Mouse (Mus musculus) cerebellum, adult 2 months (tissue): ENCODE measurements around the gene Nr1h2. TPM values are rescaled to one million over a fixed set of nuclear protein-coding genes. Genes with fewer than 3 reads are reported as not detected.
A peak's percentile ranks its signal among the peaks of the same experiment; 100 is the strongest.

ENCODE experiments used
- DNase-seq, 2 experiments: peaks; one replicate each; pipeline ENCODE4 v3.0.0; 2021
- H3K27ac ChIP-seq: fragments of 200-500 bp; 2 replicates; pipeline ENCODE4 v1.5.1; 2012; ENCODE audit warnings: low read length, control low read depth, inconsistent platforms; ENCODE audit not compliant: insufficient read depth
- H3K27me3 ChIP-seq: fragments of 200-500 bp; 2 replicates; pipeline ENCODE4 v1.6.1; 2012; ENCODE audit warnings: inconsistent platforms, mild to moderate bottlenecking, low read length, moderate library complexity; ENCODE audit not compliant: control insufficient read depth, insufficient read depth
- H3K4me1 ChIP-seq: fragments of 200-500 bp; 2 replicates; pipeline ENCODE4 v1.6.1; 2011; ENCODE audit warnings: low read length; ENCODE audit not compliant: control insufficient read depth, insufficient read depth
- H3K4me3 ChIP-seq: fragments of 200-500 bp; replicated peaks from 2 replicates; pipeline ENCODE3; 2011; ENCODE audit warnings: mild to moderate bottlenecking, low read depth, low read length, control low read depth; ENCODE audit not compliant: insufficient read depth
- CTCF ChIP-seq: fragments of 200-500 bp; IDR thresholded peaks from 2 replicates; pipeline ENCODE4 v1.5.1; 2011; ENCODE audit warnings: low read depth, mild to moderate bottlenecking, control low read depth, low read length, moderate library complexity, borderline replicate concordance; ENCODE audit not compliant: insufficient read depth
- POLR2A ChIP-seq: fragments of 200-500 bp; IDR thresholded peaks from 2 replicates; pipeline ENCODE4 v1.6.1; 2011; ENCODE audit warnings: low read length, control low read depth, borderline replicate concordance; ENCODE audit not compliant: insufficient read depth
- WGBS: fragments of 180-500 bp; shearing (Covaris S2); methylation state at CpG from one replicate; pipeline ENCODE4 v1.1.7; 2018; 5-methylcytosine and 5-hydroxymethylcytosine counted together
- polyA plus RNA-seq: library from polyadenylated mRNA; depleted of rRNA; stranded (reverse); fragments of >200 nt; gene quantifications from 2 replicates; pipeline ENCODE4 v1.2.3, GENCODE M21; 2012

The Nr1h2 gene
- polyA plus RNA-seq, 1 experiment = 106 TPM

- Histone ChIP-seq H3K4me1 (peaks cover 27% of the 10 kb centered on the region), H3K27me3 (no peaks in the 10 kb centered on the region), H3K4me3 (no peak overlapping the region), H3K27ac (peak overlapping the region; percentile 14; the same call in 1 of the 2 replicates)
- WGBS = 87% methylated on average over 27 of the region's 27 CpGs
- DNase-seq = no peak
- TF ChIP-seq POLR2A = no peak
- no peak for TF ChIP-seq CTCF
Observed at GRCm38 (mm10) chr7:44535657-44536589, 17.8 kb downstream of the Nr1h2 start.

GRCm38 (mm10) chr7:44534656-44535441, 18.9 kb downstream of the Nr1h2 start:
- no peak for DNase-seq
- Histone ChIP-seq H3K27me3 (no peaks in the 10 kb centered on the region), H3K4me1 (peaks cover 27% of the 10 kb centered on the region), H3K27ac (no peak overlapping the region), H3K4me3 (no peak overlapping the region)
- WGBS = 85% methylated on average over 19 of the region's 19 CpGs
- TF ChIP-seq POLR2A (no peak), CTCF (no peak)

- WGBS = 80% methylated on average over 13 of the region's 13 CpGs
- H3K4me1 ChIP-seq = peaks cover 27% of the 10 kb centered on the region
- no peak overlapping the region for H3K4me3 ChIP-seq
- no peak for TF ChIP-seq POLR2A
- TF ChIP-seq CTCF = no peak
- H3K27me3 ChIP-seq = no peaks in the 10 kb centered on the region
- no peak overlapping the region for H3K27ac ChIP-seq
- DNase-seq = no peak
Observed at GRCm38 (mm10) chr7:44534242-44534641, 19.5 kb downstream of the Nr1h2 start.

- WGBS = 78% methylated on average over 12 of the region's 12 CpGs
- Histone ChIP-seq H3K27me3 (no peaks in the 10 kb centered on the region), H3K4me1 (peaks cover 27% of the 10 kb centered on the region), H3K4me3 (no peak overlapping the region), H3K27ac (no peak overlapping the region)
- no peak for TF ChIP-seq CTCF
- no peak for TF ChIP-seq POLR2A
- DNase-seq = no peak
Observed at GRCm38 (mm10) chr7:44533746-44534045, 20.1 kb downstream of the Nr1h2 start.

GRCm38 (mm10) chr7:44532918-44533745, 20.6 kb downstream of the Nr1h2 start:
- WGBS = 85% methylated on average over 29 of the region's 29 CpGs
- no peak overlapping the region for H3K27ac ChIP-seq
- DNase-seq = no peak
- H3K4me1 ChIP-seq = peaks cover 22% of the 10 kb centered on the region
- no peaks in the 10 kb centered on the region for H3K27me3 ChIP-seq
- TF ChIP-seq POLR2A = no peak
- TF ChIP-seq CTCF = no peak
- H3K4me3 ChIP-seq = no peak overlapping the region

- Histone ChIP-seq H3K4me3 (no peak within 1 kb of the TSS), H3K27me3 (no peaks in the 10 kb centered on the region), H3K4me1 (peaks cover 12% of the 10 kb centered on the region), H3K27ac (no peak within 1 kb of the TSS)
- TF ChIP-seq POLR2A (no peak), CTCF (no peak)
- no peak for DNase-seq
- WGBS = 77% methylated on average over 4 of the region's 4 CpGs
Observed at GRCm38 (mm10) chr7:44531946-44532732, 21.6 kb downstream of the Nr1h2 start, which contains the start of gene Spib. TSS of gene Spib (minus strand) at chr7:44532071.
